Mouse (Mus musculus): ENCODE measurements around the gene Chd4. TPM values are rescaled to one million over a fixed set of nuclear protein-coding genes. Genes with fewer than 3 reads are reported as not detected.

Chd4 gene
- total and polyA plus RNA-seq, 3 experiments: 93.0 to 232 (median 173) TPM

DNA sequence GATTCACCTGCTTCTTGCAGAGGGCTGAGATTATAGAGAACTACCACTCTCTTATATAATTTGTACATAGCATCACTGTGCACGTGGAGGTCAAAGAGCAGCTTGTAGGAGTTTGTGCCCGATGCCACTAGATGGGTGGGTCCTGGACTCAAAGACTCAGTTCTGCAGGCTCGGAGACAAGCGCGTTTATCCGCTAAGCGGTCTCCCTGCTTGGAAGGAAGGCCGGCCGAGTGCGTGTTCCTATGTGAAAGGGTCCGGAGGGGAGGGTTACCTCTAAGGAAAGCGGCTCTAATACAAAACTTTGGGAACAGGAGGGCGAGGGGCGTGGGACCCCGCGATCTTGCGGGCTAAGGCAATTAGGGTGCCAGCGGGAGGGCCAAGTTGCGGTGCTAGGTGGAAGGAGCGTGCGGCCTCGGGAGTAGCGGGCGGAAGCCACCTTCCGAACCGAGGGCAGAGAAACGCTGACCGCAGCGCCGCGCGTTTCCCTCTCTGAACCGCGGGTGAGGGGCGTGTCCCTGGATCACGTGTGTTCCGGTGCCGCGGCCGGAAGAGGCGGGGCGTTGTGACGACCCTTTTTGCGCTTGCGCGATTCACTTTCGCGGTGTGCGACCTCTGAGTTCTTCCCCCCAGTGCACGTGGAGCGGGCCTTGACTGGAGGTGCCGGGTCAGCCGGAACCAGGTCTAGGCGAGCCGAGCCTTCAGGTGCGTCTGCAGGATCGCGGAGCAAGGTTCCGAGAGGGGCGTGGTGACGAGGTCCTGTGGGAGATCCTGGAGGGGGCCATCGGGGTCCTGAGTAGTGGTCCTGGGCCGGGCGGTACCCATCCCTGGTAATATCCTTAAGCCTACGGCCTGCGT lies 35.7 kb downstream of the Chd4 start, which contains the start of gene Nop2 (continued):
- no peak for TF ChIP-seq EP300 (IDR thresholded peaks at IDR 0.05; ENCODE audit: low read depth in 1 of 2, low read length in 2 of 2)
- 0 out of 2 replicates have a peak, but pooled peaks have one; percentile 46 for TF ChIP-seq ZKSCAN1 (IDR thresholded peaks at IDR 0.05; ENCODE audit: low read depth, low read length)
- no peak for TF ChIP-seq GATA1 (IDR thresholded peaks at IDR 0.05; ENCODE audit: low read depth, low read length)
- TF ChIP-seq RAD21 (IDR thresholded peaks at IDR 0.05; ENCODE audit: low read depth, low read length): no peak

DNA sequence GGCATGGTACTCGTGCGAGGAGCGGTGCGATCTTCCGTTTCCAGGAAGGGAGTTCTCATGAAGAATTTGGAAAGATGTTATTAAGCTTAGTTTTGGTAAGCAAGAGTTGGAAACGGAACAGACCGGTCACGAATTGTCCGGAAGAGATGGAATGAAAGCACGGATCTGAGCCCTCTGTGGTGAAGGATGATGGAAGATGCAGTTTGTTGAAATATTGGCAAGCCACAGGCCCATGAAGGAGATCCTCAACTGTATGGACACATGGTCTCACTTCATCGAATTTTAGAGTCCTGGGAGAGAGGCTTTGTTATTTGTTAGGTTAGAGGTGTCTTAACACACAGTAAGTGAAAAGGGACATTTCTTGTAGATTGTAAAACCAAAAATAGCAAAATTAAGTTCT lies 36.7 kb downstream of the Chd4 start:
- Histone ChIP-seq H3K9ac (ENCODE audit: control insufficient read depth, low read depth, low read length, poor library complexity, severe bottlenecking) (peak overlapping the region; percentile 85), H3K27me3 (ENCODE audit: control insufficient read depth in 1 of 2, insufficient read depth in 2 of 2, low read length in 2 of 2) (no peaks in the 10 kb centered on the region), H3K79me2 (ENCODE audit: control insufficient read depth, insufficient read depth, low read length, poor library complexity) (peaks cover 49% of the 10 kb centered on the region), H3K4me1 (ENCODE audit: control insufficient read depth in 1 of 2, insufficient read depth in 2 of 2, low read length in 2 of 2) (peaks cover 7 to 13% of the 10 kb centered on the region in 2 experiments; a peak in 2 of 4 replicates), H3K27ac (ENCODE audit: control insufficient read depth, low read depth, low read length) (peak overlapping the region; percentile 43), H3K36me3 (ENCODE audit: control insufficient read depth in 1 of 2, insufficient read depth in 2 of 2, low read length in 2 of 2) (peaks cover 25% of the 10 kb centered on the region in 2 experiments), H3K9me3 (replicated peaks; ENCODE audit: insufficient read depth, low read length) (no peaks in the 10 kb centered on the region), H3K4me3 (ENCODE audit: control insufficient read depth in 1 of 2, insufficient read depth in 1 of 2, low read depth in 2 of 2, low read length in 2 of 2) (peak overlapping the region; percentile 80 to 94)
- 0 out of 2 replicates have a peak, but pooled peaks have one; percentile 54 for TF ChIP-seq CHD1 (IDR thresholded peaks at IDR 0.05; ENCODE audit: low read depth, low read length)
- TF ChIP-seq MYC (IDR thresholded peaks at IDR 0.05; ENCODE audit: low read depth, low read length): peak; percentile 36; the same call in 1 of the 2 replicates
- no peak for TF ChIP-seq TCF12 (IDR thresholded peaks at IDR 0.05; ENCODE audit: low read depth, low read length)
- DNase-seq (ENCODE audit: low read depth, low spot score): peak; percentile 52

- H3K27me3 ChIP-seq (ENCODE audit: control insufficient read depth in 1 of 2, insufficient read depth in 2 of 2, low read length in 2 of 2): no peaks in the 10 kb centered on the region
- H3K27ac ChIP-seq (ENCODE audit: control insufficient read depth, low read depth, low read length): no peak overlapping the region
- peak; percentile 56 for DNase-seq (ENCODE audit: low read depth, low spot score)
- peaks cover 25 to 30% of the 10 kb centered on the region in 2 experiments for H3K36me3 ChIP-seq (ENCODE audit: control insufficient read depth in 1 of 2, insufficient read depth in 2 of 2, low read length in 2 of 2)
- peaks cover 7 to 13% of the 10 kb centered on the region in 2 experiments; a peak in 2 of 4 replicates for H3K4me1 ChIP-seq (ENCODE audit: control insufficient read depth in 1 of 2, insufficient read depth in 2 of 2, low read length in 2 of 2)
- no peak overlapping the region for H3K4me3 ChIP-seq (ENCODE audit: control insufficient read depth in 1 of 2, insufficient read depth in 1 of 2, low read depth in 2 of 2, low read length in 2 of 2)
- H3K9ac ChIP-seq (ENCODE audit: control insufficient read depth, low read depth, low read length, poor library complexity, severe bottlenecking): no peak overlapping the region
- TF ChIP-seq MYB (IDR thresholded peaks at IDR 0.05; ENCODE audit: low read depth, low read length) (no peak), POLR2A (IDR thresholded peaks at IDR 0.05; ENCODE audit: control insufficient read depth in 1 of 2, insufficient read depth in 1 of 2, low read depth in 1 of 2, low read length in 2 of 2, poor library complexity in 1 of 2) (0 out of 4 replicates have a peak, but pooled peaks of 1 of the 2 experiments have one; percentile 30), JUND (IDR thresholded peaks at IDR 0.05; ENCODE audit: low read depth, low read length) (no peak), ZKSCAN1 (IDR thresholded peaks at IDR 0.05; ENCODE audit: low read depth, low read length) (no peak), CHD1 (IDR thresholded peaks at IDR 0.05; ENCODE audit: low read depth, low read length) (no peak), CTCF (IDR thresholded peaks at IDR 0.05 in 2 of 3, conservative IDR thresholded peaks at IDR 0.05 in 1 of 3; ENCODE audit: control insufficient read depth in 1 of 3, insufficient read depth in 1 of 3, low read depth in 2 of 3, low read length in 3 of 3, poor library complexity in 1 of 3, severe bottlenecking in 1 of 3) (peak; percentile 55 to 73 (median 72)), MYC (IDR thresholded peaks at IDR 0.05; ENCODE audit: low read depth, low read length) (no peak), TBP (IDR thresholded peaks at IDR 0.05; ENCODE audit: low read depth, low read length) (no peak), ELF1 (IDR thresholded peaks at IDR 0.05; ENCODE audit: low read depth, low read length) (no peak)
- peaks cover 50% of the 10 kb centered on the region for H3K79me2 ChIP-seq (ENCODE audit: control insufficient read depth, insufficient read depth, low read length, poor library complexity)
- no peaks in the 10 kb centered on the region for H3K9me3 ChIP-seq (replicated peaks; ENCODE audit: insufficient read depth, low read length)
These were observed 41.4 kb downstream of the Chd4 start for GRCm38 (mm10) chr6:125137002-125137671.
